Mouse (Mus musculus) gastrocnemius, postnatal 4 days (tissue): ENCODE data around the gene Pxmp4. TPM values are rescaled to one million over a fixed set of nuclear protein-coding genes. Genes with fewer than 3 reads are reported as not detected.

ENCODE experiments used
- DNase-seq, 2 experiments: peaks; one replicate each; pipeline ENCODE4 v3.0.0; 2021 to 2022; ENCODE audit warnings: low spot score in 2 of 2, mixed read lengths in 2 of 2
- total RNA-seq, 2 experiments: library from RNA; stranded (reverse); gene quantifications; 2 replicates each; pipeline ENCODE4 v1.2.3; 2021

The Pxmp4 gene
- total RNA-seq, 2 experiments from 2014 or later: 15.7 to 20.9 TPM

- no peak for DNase-seq
These were observed 29.2 kb downstream of the Pxmp4 start for GRCm38 (mm10) chr2:154574271-154574670.

GRCm38 (mm10) chr2:154572996-154573395 is 30.5 kb downstream of the Pxmp4 start:
- no peak for DNase-seq

GRCm38 (mm10) chr2:154571976-154572375 is 31.5 kb downstream of the Pxmp4 start:
- DNase-seq: no peak

- no peak for DNase-seq
These were observed 32.2 kb downstream of the Pxmp4 start for GRCm38 (mm10) chr2:154571266-154571665.

- DNase-seq: no peak
These were observed 32.8 kb downstream of the Pxmp4 start for GRCm38 (mm10) chr2:154570666-154571065.

GRCm38 (mm10) chr2:154569836-154570286 is 33.6 kb downstream of the Pxmp4 start, which contains the start of gene E2f1:
Gene E2f1 (minus strand): TSS chr2:154569892.
- DNase-seq: peak; percentile 96 to 97

GRCm38 (mm10) chr2:154569071-154569748 is 34.3 kb downstream of the Pxmp4 start:
- DNase-seq: peak; percentile 55 to 82

- DNase-seq: peak; percentile 50 to 62
These were observed 35.0 kb downstream of the Pxmp4 start for GRCm38 (mm10) chr2:154568329-154569070.

- no peak for DNase-seq
These were observed 35.7 kb downstream of the Pxmp4 start for GRCm38 (mm10) chr2:154567766-154568165.

GRCm38 (mm10) chr2:154566641-154567040 is 36.9 kb downstream of the Pxmp4 start:
- no peak for DNase-seq

- DNase-seq: no peak
These were observed 37.9 kb downstream of the Pxmp4 start for GRCm38 (mm10) chr2:154565562-154565961.

GRCm38 (mm10) chr2:154563612-154564170 is 39.8 kb downstream of the Pxmp4 start:
- DNase-seq: no peak

- peak; percentile 35 to 56 for DNase-seq
These were observed 45.1 kb downstream of the Pxmp4 start, which contains the start of gene Necab3 for GRCm38 (mm10) chr2:154558264-154559039. Gene Necab3 (minus strand): TSS chr2:154558890.

GRCm38 (mm10) chr2:154557184-154557832 is 46.2 kb downstream of the Pxmp4 start:
- no peak for DNase-seq

- DNase-seq: no peak
These were observed 48.3 kb downstream of the Pxmp4 start for GRCm38 (mm10) chr2:154555235-154555634.

- peak; percentile 50 to 83 for DNase-seq
These were observed 51.0 kb downstream of the Pxmp4 start for GRCm38 (mm10) chr2:154552424-154552907.

- DNase-seq: no peak
These were observed 51.6 kb downstream of the Pxmp4 start for GRCm38 (mm10) chr2:154551927-154552326.

- DNase-seq: no peak
These were observed 52.0 kb downstream of the Pxmp4 start, which contains the start of gene Actl10 for GRCm38 (mm10) chr2:154551476-154551875. Gene Actl10 (plus strand): TSS chr2:154551776.

- DNase-seq: no peak
These were observed 52.6 kb downstream of the Pxmp4 start for GRCm38 (mm10) chr2:154550937-154551336.

- DNase-seq: no peak
These were observed 53.7 kb downstream of the Pxmp4 start for GRCm38 (mm10) chr2:154549886-154550189.
